Mouse (Mus musculus) splenic B cell, adult 2 months (primary cell): Measurements from ENCODE around the gene Aloxe3.

Experiments used
- DNase-seq: peaks from one replicate; pipeline ENCODE4 v3.0.0-alpha.2; 2011; ENCODE audit warnings: low read depth, low spot score
- H3K27me3 ChIP-seq: 2 replicates; pipeline ENCODE4 v1.6.1; 2012; ENCODE audit warnings: mild to moderate bottlenecking, low read length, moderate library complexity, mixed read lengths; ENCODE audit not compliant: control insufficient read depth, poor library complexity, insufficient read depth, severe bottlenecking
- H3K36me3 ChIP-seq: 2 replicates; pipeline ENCODE4 v1.6.1; 2012; ENCODE audit warnings: mild to moderate bottlenecking, low read length, moderate library complexity, mixed read lengths; ENCODE audit not compliant: control insufficient read depth, poor library complexity, insufficient read depth, severe bottlenecking

Gene Aloxe3

GRCm38 (mm10) chr11:69121741-69122335, 3.9 kb upstream of the Aloxe3 start:
- Histone ChIP-seq H3K36me3 (no peaks in the 10 kb centered on the region), H3K27me3 (no peaks in the 10 kb centered on the region)
- no peak for DNase-seq

GRCm38 (mm10) chr11:69122336-69122951, 3.3 kb upstream of the Aloxe3 start, which contains the start of gene 9130213A22Rik:
Gene 9130213A22Rik, minus strand, starts transcription at chr11:69122589.
- peak; percentile 86 for DNase-seq
- Histone ChIP-seq H3K27me3 (no peaks in the 10 kb centered on the region), H3K36me3 (no peaks in the 10 kb centered on the region)

GRCm38 (mm10) chr11:69123056-69123692, 2.5 kb upstream of the Aloxe3 start:
- peak; percentile 92 for DNase-seq
- Histone ChIP-seq H3K36me3 (no peaks in the 10 kb centered on the region), H3K27me3 (no peaks in the 10 kb centered on the region)

GRCm38 (mm10) chr11:69123693-69124497, 1.8 kb upstream of the Aloxe3 start:
- no peaks in the 10 kb centered on the region for H3K36me3 ChIP-seq
- peak; percentile 87 for DNase-seq
- H3K27me3 ChIP-seq, result no peaks in the 10 kb centered on the region

GRCm38 (mm10) chr11:69124498-69124847, 1.2 kb upstream of the Aloxe3 start:
- H3K27me3 ChIP-seq, result no peaks in the 10 kb centered on the region
- no peaks in the 10 kb centered on the region for H3K36me3 ChIP-seq
- DNase-seq, result peak; percentile 89

- Histone ChIP-seq H3K27me3 (no peaks in the 10 kb centered on the region), H3K36me3 (no peaks in the 10 kb centered on the region)
- DNase-seq, result peak; percentile 93
These were observed 450 bp upstream of the Aloxe3 start for GRCm38 (mm10) chr11:69125041-69125851.

- no peaks in the 10 kb centered on the region for H3K27me3 ChIP-seq
- no peaks in the 10 kb centered on the region for H3K36me3 ChIP-seq
- DNase-seq, result no peak
These were observed 416 bp downstream of the Aloxe3 start for GRCm38 (mm10) chr11:69125919-69126705.

- DNase-seq, result peak; percentile 29
- no peaks in the 10 kb centered on the region for H3K36me3 ChIP-seq
- no peaks in the 10 kb centered on the region for H3K27me3 ChIP-seq
These were observed 1.0 kb downstream of the Aloxe3 start for GRCm38 (mm10) chr11:69126706-69127095.

GRCm38 (mm10) chr11:69128426-69129122, 2.9 kb downstream of the Aloxe3 start:
- DNase-seq, result no peak
- no peaks in the 10 kb centered on the region for H3K36me3 ChIP-seq
- H3K27me3 ChIP-seq, result no peaks in the 10 kb centered on the region

GRCm38 (mm10) chr11:69133566-69133922, 7.8 kb downstream of the Aloxe3 start:
- Histone ChIP-seq H3K27me3 (no peaks in the 10 kb centered on the region), H3K36me3 (no peaks in the 10 kb centered on the region)
- DNase-seq, result peak; percentile 48

- DNase-seq, result peak; percentile 62
These were observed 8.4 kb downstream of the Aloxe3 start for GRCm38 (mm10) chr11:69133923-69134621.

GRCm38 (mm10) chr11:69134622-69134968, 8.9 kb downstream of the Aloxe3 start:
- Histone ChIP-seq H3K36me3 (no peaks in the 10 kb centered on the region), H3K27me3 (no peaks in the 10 kb centered on the region)
- DNase-seq, result no peak

More at GRCm38 (mm10) chr11:69133923-69134621, 8.4 kb downstream of the Aloxe3 start:
- no peaks in the 10 kb centered on the region for H3K36me3 ChIP-seq
- H3K27me3 ChIP-seq, result no peaks in the 10 kb centered on the region

GRCm38 (mm10) chr11:69135361-69135760, 9.7 kb downstream of the Aloxe3 start:
- no peak for DNase-seq
- Histone ChIP-seq H3K36me3 (no peaks in the 10 kb centered on the region), H3K27me3 (no peaks in the 10 kb centered on the region)
